Mouse (Mus musculus): ENCODE data around the gene Man1b1.
A peak's percentile ranks its signal among the peaks of the same experiment; 100 is the strongest.

Gene Man1b1

GRCm38 (mm10) chr2:25332286-25333160 lies at the start of gene Man1b1:
Gene Man1b1 (plus strand): TSS chr2:25332338.
- peak; percentile 99 for DNase-seq (ENCODE audit: low spot score)

GRCm38 (mm10) chr2:25285551-25285950 lies 46.6 kb upstream of the Man1b1 start:
- no peak for DNase-seq (ENCODE audit: low spot score)

- no peak for DNase-seq (ENCODE audit: low spot score)
Measured at GRCm38 (mm10) chr2:25286314-25286713, 45.8 kb upstream of the Man1b1 start.

GRCm38 (mm10) chr2:25286837-25287636 lies 45.1 kb upstream of the Man1b1 start:
- no peak for DNase-seq (ENCODE audit: low spot score)

GRCm38 (mm10) chr2:25287927-25288649 lies 44.0 kb upstream of the Man1b1 start, which contains the start of gene Tmem210:
Gene Tmem210 (plus strand): TSS chr2:25288145.
- DNase-seq (ENCODE audit: low spot score), result no peak

GRCm38 (mm10) chr2:25288734-25289345 lies 43.3 kb upstream of the Man1b1 start:
- no peak for DNase-seq (ENCODE audit: low spot score)

GRCm38 (mm10) chr2:25289651-25290050 lies 42.5 kb upstream of the Man1b1 start, which contains the start of gene Lrrc26:
Gene Lrrc26 (plus strand): TSS chr2:25289915.
- DNase-seq (ENCODE audit: low spot score), result no peak

GRCm38 (mm10) chr2:25290101-25290815 lies 41.9 kb upstream of the Man1b1 start:
- DNase-seq (ENCODE audit: low spot score), result no peak

GRCm38 (mm10) chr2:25290816-25291130 lies 41.4 kb upstream of the Man1b1 start:
- no peak for DNase-seq (ENCODE audit: low spot score)

GRCm38 (mm10) chr2:25291184-25292053 lies 40.7 kb upstream of the Man1b1 start:
- DNase-seq (ENCODE audit: low spot score), result no peak

GRCm38 (mm10) chr2:25292054-25292544 lies 40.0 kb upstream of the Man1b1 start:
- no peak for DNase-seq (ENCODE audit: low spot score)

GRCm38 (mm10) chr2:25292856-25293255 lies 39.3 kb upstream of the Man1b1 start:
- DNase-seq (ENCODE audit: low spot score), result peak; percentile 72

GRCm38 (mm10) chr2:25293706-25294105 lies 38.4 kb upstream of the Man1b1 start:
- no peak for DNase-seq (ENCODE audit: low spot score)

- DNase-seq (ENCODE audit: low spot score), result no peak
Measured at GRCm38 (mm10) chr2:25297093-25297492, 35.0 kb upstream of the Man1b1 start.

- no peak for DNase-seq (ENCODE audit: low spot score)
Measured at GRCm38 (mm10) chr2:25298046-25298445, 34.1 kb upstream of the Man1b1 start.

GRCm38 (mm10) chr2:25303452-25303851 lies 28.7 kb upstream of the Man1b1 start:
- DNase-seq (ENCODE audit: low spot score), result no peak

GRCm38 (mm10) chr2:25303931-25304656 lies 28.0 kb upstream of the Man1b1 start:
- no peak for DNase-seq (ENCODE audit: low spot score)

- no peak for DNase-seq (ENCODE audit: low spot score)
Measured at GRCm38 (mm10) chr2:25304657-25305541, 27.2 kb upstream of the Man1b1 start.

Data from ovary, postnatal 14 days (tissue).